Mouse (Mus musculus) adipocyte (in vitro differentiated cells): Measurements from ENCODE around the gene Ccdc12.

Source experiments
- DNase-seq: peaks from one replicate; pipeline ENCODE4 v3.0.0-alpha.2; 2016; ENCODE audit warnings: low spot score

The Ccdc12 gene

DNA sequence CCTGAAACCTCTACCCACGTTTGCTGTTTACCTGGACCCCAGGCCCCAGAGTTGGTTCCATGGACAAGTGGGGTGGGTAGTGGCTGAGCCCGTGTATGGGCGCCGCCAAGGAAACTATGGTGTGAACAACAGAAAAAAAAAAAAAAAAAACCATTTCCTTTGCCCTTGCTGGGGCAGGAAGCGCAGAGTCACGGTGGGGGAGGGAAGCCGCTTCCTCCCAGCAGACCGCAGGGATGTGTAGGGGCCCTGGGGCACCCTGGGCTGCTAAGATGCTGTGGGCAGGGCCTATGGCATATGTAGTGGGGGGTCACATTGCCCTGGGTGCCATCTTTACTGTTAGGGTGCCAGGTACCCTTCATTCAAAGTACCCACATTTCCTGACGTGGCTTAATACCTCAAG lies 11.1 kb upstream of the Ccdc12 start:
- DNase-seq: no peak

DNA sequence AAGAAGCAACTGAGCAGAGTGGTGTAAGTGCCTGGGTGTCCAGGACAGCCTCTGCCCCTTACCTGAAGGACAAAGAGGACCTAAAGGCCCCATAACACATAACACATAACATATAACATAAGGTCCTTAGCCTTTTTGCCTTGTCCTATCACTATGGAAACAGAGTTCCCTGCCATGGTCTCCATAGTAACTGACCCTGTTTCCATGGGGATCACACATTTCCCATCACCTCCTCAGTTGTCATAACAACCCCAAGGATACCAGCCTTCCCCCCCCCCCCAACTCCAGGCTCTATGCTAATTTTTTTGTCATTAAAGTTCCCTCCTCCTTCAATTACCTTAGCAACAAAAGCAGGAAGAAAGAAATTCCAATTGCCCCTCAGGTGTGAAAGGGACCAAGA lies 6.5 kb upstream of the Ccdc12 start:
- DNase-seq: no peak

DNA sequence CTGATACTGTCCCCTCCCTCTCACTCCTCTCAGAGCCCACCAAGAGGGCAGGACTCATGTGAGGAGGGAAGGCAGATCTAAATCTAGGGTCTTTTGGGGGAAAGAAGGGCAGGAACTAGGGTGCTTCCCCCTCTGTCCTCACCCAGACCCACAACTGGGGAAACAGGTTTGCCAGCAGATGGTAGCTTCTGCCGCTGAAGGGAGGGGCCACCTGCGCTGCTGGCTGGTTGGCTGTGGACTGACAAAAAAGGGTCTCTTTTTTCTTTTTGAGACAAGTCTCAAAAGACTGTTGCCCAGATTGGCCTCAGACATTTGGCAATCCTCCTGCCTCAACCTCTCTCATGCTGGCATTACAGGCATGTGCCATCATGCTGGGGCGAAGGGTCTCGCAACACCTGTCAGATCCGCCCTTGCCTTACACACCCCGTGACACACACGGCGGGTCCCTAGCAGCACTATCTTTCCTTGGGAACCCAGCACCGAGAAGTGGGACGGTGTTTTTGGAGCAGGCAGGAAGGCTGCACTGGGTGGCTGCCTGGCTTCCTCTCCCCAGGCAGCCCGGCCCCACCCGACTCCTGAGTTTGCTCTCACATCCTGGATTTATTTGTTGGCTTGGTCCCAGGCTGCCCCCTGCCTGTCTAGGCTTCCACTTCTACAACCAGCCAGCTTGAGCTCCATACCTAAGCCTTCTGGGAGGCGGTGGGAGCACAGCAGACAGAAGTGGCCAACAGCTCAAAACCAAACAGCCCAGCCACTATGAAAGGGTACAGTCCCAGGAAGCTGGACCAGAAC lies 4.2 kb upstream of the Ccdc12 start:
- DNase-seq: no peak

DNA sequence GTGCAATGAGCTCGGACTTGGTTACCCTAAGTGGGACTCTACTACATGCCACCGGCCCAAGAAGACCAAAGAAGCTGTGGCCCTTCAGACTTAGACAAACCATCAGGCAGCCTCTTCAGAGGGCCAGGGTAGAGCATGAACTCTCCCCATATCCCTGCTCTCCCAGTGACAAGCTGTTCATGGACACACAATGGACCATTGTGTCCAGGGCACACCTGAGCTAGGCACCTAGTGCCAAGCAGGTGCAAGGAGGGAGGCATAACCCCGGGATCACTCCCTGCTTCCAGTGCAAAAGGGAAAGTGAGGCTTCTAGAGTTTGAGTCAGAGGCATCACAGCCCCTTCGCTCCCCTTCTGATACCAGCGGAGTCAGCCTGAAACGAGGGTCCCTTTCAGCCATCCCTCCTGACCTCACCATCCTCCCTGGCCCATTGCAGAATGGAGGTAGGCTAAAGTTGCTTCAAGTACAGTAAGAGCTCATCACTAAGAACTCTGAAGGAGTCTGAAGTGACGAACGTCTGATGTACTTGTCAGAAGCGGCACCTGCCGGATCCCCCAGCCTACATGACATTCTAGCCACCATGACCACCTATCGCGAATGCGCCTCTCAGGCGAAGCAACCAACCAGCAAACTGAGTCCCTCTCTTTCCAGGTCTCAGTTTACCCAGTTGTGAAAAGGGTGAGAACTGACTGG lies 3.2 kb upstream of the Ccdc12 start:
- DNase-seq: no peak

DNA sequence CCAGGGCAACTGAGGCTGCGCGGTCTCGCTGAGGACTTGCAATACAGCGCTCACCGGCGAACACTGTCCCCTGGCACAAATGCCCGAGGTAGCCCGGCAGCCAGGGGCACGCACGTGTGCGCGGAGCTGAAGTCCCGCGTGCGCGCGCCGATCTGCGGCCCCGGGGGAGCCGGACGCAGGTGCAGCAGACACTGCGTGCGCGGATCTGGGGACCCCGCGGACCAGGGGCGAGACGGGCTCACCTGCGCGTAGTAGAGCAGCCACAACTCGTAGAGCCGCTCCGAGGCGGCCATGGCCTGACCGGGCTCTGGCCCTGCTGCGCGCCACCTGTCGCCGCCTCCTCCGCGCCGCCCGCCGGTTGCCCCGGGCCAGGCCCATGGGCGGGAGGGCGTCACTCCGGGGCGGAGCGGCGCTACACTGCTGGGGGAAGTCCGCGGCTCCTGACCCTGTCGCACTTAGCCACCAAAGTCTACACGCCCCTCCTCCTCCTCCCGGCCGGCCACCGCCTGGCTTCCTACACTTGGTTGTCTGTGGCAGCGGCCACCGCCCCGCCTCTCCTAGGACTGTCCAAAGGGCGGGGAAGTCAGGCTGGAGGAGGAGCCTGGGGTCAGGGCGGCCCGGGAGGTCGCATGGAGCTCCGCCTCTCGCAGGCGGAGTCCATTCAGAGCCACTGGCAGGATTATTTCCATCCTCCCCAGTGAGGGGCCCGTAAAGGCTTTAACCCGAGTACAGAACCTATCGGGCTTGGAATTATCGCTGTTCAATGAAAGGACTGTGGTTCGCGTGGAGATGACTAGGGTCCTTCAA lies 2.4 kb upstream of the Ccdc12 start, which contains the start of gene Nbeal2:
Gene Nbeal2, minus strand, starts transcription at position 507 of the 807 bp plus-strand sequence.
- DNase-seq: peak; percentile 95

DNA sequence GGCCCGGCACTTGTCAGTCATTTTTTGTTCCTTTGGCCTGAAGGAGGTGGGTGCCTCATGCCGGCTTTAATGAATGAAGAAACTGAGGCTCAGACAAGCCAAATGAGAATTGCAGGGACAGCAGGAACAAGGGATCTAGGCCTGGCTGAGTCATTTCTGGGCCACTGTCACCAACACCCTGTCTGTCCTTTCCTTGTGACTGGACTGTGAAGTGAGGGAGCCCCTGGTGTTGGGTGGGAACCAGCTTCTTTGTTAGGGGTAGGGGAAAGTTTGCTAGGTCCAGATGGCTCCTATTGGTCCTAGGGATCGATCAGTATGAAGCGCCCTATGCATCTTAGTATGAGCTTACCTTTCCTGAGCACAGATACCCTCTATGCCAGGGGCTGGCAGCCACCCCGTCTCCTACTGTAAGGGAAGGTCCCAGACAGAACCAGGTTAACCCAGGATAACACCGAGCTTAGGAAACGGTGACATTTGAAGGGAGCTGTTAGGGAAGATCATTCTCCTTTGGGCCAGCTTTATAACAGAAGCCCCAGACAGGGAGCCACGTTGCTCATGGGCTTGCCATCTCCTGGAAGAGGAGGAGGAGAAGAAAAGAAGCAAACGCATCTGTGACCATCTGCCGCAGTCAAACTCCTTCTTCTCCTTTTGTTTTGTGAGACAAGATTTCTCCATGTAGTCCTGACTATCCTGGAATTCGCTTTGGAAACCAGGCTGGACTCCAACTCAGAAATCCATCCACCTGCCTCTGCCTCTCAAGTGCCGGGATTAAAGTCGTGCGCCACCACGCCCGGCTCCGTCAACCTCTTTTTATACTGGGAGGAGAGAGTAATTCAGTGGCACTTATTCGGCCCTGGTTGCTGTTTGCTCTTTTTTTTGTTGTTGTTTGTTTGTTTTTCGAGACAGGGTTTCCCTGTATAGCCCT lies 1.3 kb upstream of the Ccdc12 start:
- no peak for DNase-seq

DNA sequence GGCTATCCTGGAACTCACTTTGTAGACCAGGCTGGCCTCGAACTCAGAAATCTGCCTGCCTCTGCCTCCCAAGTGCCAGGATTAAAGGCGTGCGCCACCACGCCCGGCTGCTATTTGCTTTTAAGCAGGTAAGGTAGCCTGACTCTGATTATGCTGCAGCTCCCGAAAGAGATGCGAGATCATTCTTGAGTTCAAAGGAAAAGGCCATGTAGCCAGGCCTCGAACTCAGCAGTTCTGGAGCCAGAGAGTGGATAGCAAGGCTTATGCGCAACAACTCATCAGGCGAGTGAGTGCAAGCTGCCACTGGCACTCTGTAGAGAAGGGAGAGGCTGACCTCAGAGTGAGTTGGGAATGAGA lies 674 bp upstream of the Ccdc12 start:
- DNase-seq: no peak

DNA sequence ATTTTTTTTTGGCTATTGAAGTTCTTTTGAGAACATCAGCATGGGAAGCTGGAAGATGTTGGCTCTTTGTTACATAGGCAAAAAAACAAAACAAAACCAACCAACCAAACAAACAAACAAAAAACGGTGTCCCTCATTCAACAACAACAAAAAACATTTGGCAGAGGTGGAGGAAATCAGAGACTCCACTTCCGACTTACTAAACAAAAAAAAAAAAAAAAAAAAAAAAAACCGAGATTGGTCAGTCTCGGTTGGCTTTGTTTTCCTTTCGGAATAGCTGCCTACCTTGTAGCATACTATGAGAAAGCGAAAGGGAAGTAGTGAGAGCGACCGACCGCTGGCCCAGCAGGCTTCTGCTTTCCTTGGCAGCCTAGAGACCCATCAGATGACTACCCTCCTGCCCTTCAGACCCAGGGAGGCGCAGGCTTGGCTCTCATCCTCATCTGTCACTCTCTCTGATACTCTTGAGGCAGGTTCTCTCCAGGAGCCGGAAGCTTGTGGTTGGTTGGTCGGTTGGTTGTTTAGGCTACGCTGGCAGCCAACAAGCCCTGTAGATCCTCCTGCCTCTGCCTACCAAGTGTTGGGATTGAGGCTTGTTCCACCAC lies 1.3 kb downstream of the Ccdc12 start:
- DNase-seq: peak; percentile 48

DNA sequence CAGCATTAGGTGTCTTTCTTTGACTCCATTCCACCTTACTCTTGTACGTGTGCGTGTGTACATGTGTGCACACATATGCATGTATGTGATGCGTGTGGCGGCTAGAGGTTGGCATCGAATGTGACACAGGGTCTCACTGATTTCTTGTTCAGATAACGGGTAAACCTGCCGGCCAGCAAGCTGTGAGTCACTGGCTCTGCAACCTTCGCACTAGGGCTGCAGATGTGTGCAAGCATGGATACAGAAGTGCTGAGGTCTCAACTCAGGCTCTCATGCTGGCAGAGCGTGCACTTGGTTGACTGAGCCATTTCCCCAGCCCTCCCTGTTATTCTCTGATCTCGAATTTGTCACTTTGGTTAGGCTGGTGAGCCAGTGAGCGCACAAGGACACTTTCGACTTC lies 3.2 kb downstream of the Ccdc12 start:
- no peak for DNase-seq

DNA sequence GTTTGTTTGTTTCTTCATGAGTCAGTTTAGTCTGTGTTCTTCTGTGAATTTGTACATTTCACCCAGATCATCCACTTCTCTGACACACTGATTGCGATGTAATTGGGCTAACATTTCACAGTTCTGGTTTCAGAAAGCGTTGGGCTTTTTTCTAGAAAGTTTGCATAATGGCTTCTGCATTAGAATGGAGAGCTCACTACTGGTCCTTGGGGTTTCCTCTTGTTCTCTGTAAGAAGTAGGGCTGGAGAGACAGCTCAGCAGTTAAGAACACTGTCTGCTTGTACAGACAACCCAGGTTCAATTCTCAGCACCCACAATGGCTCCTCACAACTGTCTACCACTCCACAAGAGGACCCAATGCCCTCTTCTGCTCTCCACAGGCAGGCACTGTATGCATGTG lies 3.9 kb downstream of the Ccdc12 start:
- DNase-seq: peak; percentile 50

DNA sequence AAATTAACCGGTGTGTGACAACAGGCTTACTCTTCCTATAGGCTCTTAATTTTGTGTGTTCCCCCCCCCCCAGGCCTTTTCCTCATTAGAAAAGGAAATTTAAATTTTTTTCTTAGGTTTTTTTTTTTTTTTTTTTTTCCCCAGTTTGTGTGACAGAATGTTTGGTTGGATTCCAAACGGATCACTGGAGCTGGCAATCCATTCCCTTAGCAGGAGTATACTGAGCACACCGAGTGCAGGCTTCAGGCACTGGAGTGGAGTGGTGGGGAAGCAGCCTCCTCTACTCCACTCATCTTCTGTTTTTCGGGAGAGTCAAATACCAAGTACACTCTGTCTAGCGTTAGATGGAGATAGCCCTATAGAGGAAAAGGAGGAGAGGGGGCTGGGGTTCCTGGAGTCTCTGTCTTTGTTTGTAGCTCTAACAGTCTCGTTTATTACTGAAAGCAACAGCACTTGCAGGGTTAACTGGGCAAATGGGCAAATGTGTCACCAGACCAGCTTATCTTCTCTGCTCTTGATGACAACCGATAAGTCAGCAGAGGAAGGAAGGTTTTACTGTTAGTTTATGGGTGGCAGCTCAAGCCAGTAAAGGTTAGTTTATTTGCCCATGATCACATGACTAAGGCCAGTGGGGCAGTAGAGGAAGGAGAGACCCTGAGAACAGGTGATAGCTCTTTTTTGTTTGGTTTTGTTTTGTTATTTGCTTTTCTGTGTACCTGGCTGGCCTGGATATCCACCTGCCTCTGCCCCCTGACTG lies 4.7 kb downstream of the Ccdc12 start:
- DNase-seq: peak; percentile 55

DNA sequence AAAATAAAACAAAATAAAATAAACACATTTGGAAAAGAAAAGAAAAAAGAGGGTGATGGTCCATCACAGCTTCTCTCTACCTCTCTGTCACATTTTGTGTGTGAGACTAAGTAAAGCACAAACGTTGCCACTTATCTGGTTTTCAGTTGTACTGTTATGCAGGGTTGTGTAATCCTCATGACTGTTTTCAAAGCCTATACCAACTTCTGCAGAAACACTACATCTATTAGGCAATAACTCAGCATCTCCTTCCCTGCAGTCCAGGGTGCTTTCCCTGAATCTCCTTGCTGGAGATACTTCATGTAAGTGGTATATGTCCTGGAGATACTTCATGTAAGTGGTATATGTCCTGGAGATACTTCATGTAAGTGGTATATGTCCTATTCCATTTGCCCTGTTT lies 6.5 kb downstream of the Ccdc12 start:
- DNase-seq: no peak

DNA sequence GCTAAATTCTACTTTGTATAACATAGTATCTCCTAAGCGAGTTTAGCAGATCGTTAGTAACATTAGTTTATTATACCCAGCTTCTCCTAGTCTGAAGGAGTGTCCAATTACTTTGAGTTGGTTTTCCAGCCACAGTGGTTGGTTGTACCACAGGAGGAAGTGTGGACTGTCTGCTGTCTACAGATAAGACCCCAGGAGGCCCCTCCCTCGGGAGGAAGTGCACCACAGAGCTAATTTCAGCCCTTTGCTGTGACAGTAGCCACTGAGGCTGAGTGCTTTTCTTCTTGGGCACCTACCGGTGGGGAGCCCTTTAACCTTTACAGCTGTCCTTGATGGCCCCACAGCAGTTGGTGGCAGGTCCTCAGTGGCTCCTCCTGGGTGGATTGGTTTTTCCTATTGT lies 9.6 kb downstream of the Ccdc12 start:
- DNase-seq: no peak

DNA sequence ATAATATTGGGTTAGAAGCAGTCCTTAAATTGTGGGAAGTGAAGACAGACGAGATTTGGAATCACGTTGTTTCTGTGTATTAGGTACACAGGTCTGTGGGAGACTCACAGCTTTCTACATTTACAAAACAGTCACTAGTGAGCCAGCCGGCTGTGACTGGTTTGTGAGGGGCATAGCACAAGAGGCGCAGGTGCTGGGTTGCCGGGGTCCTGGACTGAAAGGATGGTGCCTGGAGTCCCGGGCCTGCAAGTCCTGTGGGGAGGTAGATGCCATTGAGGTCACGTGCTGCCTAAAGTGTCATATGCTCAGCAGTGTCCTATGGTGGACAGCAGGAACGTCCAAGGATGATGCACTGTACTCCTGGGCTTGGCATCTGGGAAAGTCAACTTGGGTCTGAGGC lies 10.1 kb downstream of the Ccdc12 start:
- DNase-seq: no peak

DNA sequence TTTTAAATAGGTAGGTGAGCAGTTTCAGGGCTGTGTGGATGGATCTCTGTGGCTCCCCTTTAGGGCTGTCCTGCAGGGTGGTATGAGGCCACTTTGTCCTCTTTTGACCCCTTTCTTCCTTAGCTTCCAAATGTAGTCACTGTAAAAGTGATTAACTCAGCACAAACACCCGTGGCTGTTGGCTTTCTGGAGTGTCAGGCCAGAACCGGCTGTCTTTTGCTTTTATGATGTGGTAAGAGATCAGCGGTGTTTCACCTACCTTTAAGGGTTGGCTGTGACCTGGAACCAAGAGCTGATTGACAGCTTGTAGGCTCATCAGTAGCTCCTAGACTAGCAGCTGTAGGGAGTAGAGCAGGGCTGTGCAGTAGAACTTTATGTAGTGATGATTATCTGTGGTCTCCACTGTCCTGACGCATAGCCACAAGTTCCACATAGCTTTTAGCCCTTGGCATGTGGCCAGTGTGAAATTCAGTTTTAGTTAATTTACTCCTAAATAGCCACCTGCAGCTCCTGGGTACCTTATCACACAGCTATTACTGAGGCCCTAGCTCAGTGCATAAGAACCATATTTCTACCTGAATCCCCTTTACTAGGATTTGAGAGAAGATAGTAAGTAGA lies 11.0 kb downstream of the Ccdc12 start:
- no peak for DNase-seq

DNA sequence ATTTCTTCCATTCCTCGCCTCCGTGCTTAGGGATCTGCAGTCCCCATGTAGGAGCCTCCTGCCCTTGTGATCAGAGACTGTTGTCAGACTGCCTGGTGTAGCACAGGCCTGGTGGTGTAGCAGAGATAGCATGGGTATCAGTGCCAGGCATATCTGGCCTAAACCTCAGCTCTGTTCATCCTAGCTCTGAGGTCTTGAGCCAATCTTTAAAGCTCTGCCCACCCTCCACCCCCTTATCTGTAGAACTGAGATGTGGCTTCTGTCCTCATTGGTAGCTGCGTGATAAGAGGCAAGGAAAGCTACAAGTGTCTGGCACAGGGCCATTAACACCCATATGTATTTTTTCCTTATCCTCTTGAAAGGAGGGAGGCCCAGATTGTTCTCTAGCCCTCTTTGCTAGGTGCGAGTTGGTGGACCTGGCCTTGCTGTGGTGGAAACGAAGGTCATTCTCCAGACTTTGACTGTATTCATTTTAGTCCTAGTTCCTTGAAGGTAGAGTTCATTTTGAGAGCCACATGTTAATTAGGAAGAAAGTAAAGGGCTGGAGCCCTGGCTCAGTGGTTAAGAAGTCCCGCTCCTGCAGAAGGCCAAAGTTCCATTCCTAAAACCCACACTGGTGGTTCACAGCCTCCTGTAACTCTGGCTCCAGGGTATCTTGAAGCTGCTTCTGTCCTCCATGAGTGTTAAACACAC lies 12.4 kb downstream of the Ccdc12 start:
- DNase-seq: no peak

DNA sequence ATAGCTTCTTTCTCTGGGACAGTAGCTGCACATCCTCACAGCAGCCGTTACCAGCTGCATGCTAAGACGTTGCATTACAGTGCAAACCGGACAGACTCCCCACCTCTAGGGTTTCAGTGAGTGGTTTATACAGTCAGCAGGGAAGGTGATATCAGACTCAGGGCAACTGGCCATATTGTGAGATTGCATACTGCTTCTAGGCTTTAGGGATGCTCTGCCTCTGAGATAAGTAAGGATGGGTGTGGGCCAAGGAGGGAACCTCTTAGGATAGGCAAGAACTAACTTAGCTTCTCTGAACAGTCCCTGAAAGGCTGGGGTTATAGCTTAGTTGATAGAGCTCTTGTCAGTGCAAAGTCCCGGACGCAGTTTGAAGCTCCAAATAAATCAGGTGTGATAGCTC lies 13.5 kb downstream of the Ccdc12 start:
- no peak for DNase-seq

DNA sequence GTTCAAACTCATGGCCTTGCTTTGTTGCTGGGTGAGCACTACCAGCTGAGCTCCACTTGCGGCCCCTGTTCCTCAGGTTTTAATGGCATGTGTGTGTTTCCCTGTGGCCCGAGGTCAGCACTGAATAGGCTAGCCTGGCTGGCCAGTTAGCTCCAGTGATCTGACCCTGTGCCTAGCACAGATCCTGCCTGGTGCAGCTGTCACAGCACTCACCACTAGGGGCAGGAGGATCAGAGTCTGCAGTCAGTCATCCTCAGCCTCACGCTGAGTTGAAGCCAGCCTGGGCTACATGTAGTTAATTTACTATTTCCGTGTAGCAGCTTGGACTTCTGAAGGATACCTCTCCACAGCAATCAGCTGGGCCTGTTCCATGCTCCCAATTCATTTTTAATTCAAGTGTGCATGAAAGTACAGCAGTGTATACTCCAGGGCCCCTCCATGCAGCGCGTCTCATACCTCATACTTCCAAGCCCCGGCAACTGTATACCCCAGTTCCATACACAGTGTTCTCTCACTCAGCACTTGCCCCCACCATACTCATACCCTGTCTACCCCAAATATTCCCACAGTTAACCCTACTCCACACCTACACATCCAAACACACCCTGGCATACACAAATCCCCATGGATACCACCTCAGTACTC lies 16.3 kb downstream of the Ccdc12 start:
- no peak for DNase-seq

DNA sequence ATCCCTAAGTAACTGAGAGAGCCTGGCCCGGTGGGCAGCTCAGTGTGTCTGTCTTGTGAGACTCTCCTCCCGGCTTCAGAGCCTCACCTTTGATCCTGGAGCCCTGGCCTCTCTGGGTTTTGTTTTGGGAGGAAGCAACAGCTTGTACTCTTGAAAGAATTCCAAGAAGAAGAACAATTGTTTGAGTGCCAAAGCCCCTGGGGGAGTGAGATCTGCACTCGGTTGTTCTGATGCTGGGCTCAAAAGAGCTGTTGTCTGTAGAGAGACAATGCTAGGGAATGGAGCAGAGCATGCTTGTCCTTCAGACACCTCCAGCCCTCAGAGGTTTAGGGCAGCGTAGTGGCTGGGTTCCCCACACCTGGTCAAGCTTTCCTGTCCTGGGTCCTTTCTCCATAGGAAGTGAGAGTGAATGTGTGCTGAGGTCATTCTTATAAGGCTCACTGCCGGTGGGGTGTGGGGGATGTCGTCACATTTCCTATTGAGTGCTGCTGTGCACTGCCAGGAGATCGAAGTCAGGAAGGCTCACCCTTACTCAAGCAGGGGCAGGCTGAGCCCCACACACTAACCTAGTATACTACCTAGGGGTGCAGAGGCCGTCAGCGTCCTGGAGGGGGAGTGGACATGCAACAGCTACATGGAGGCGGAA lies 16.9 kb downstream of the Ccdc12 start:
- DNase-seq: no peak
